Mouse (Mus musculus): ENCODE measurements around the gene Dph1.

DNA sequence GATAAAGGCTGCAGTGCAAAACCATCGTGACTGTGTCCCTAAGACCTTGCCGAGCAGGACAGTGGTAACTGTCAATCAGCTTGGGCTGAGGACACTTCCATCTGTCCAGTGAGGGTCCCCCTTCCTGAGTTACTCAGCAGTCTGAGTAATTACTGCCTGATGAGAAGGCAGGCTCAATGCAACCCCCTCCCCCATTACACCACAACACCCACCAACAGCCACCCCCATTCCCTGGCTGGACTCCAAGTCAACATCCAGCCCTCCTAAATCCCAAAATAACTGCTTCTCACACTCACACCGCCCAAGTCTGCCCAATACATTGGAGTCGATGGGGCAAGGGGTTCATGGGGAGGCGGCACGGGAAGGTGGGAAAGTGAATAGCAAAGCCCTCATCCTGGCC is 800 bp upstream of the Dph1 start:
- TF ChIP-seq EP300 (IDR thresholded peaks at IDR 0.05; ENCODE audit: insufficient read depth, low read depth, low read length) (no peak), CTCF (IDR thresholded peaks at IDR 0.05; ENCODE audit: low read depth, low read length) (no peak), POLR2A (IDR thresholded peaks at IDR 0.05; ENCODE audit: insufficient read depth, low read length) (no peak)
